Mouse (Mus musculus): ENCODE measurements around the gene Mmp23. TPM values are rescaled to one million over a fixed set of nuclear protein-coding genes. Genes with fewer than 3 reads are reported as not detected.
A peak's percentile ranks its signal among the peaks of the same experiment; 100 is the strongest.

Gene Mmp23
- polyA plus RNA-seq (2012; rRNA removed): 3.4 and 5.4 TPM in 2 replicates
- polyA plus RNA-seq (2014; fragmentation: Nextera tagmentation; extraction: Ambion mirVana): 2.8 TPM in 2 replicates

- TF ChIP-seq EP300 (IDR thresholded peaks at IDR 0.05; ENCODE audit: low read depth): no peak
- TF ChIP-seq CTCF (IDR thresholded peaks at IDR 0.05; ENCODE audit: low read depth): no peak
- H3K9me3 ChIP-seq (ENCODE audit: control insufficient read depth, low read length): no peaks in the 10 kb centered on the region
- H3K27me3 ChIP-seq (ENCODE audit: control insufficient read depth, insufficient read depth, low read length): peaks cover 39% of the 10 kb centered on the region
- WGBS (ENCODE audit: insufficient replicate concordance): 1% methylated on average over 33 of the region's 33 CpGs
- peaks cover 23% of the 10 kb centered on the region for H3K36me3 ChIP-seq (replicated peaks; ENCODE audit: control insufficient read depth, insufficient read depth, low read depth)
- H3K4me2 ChIP-seq (ENCODE audit: low read depth): peak within 1 kb of the TSS; percentile 59
- ATAC-seq (ENCODE audit: insufficient read depth) (no peak), DNase-seq (ENCODE audit: low read depth in 3 of 3, low spot score in 3 of 3) (no peak)
- no peaks in the 10 kb centered on the region for H3K4me1 ChIP-seq (replicated peaks; ENCODE audit: control insufficient read depth in 2 of 2, insufficient read depth in 2 of 2, low read length in 1 of 2)
- peak within 1 kb of the TSS; percentile 5 to 35; a peak in 3 of 4 replicates for H3K4me3 ChIP-seq (ENCODE audit: insufficient read depth in 1 of 2, low read depth in 2 of 2, low read length in 2 of 2)
- H3K27ac ChIP-seq: no peak within 1 kb of the TSS
- no peak within 1 kb of the TSS for H3K9ac ChIP-seq (replicated peaks)
These were observed at the start of gene Mmp23 for GRCm38 (mm10) chr4:155653086-155653450. Gene Mmp23 (minus strand): TSS chr4:155653384.

- no peak overlapping the region for H3K27ac ChIP-seq
- TF ChIP-seq EP300 (IDR thresholded peaks at IDR 0.05; ENCODE audit: low read depth): no peak
- peak; percentile 65 for TF ChIP-seq CTCF (IDR thresholded peaks at IDR 0.05; ENCODE audit: low read depth)
- H3K4me2 ChIP-seq (ENCODE audit: low read depth): no peak overlapping the region
- DNase-seq (ENCODE audit: low read depth in 3 of 3, low spot score in 3 of 3) (no peak), ATAC-seq (ENCODE audit: insufficient read depth) (no peak)
- peaks cover 0 to 5% of the 10 kb centered on the region in 2 experiments; a peak in 2 of 4 replicates for H3K4me1 ChIP-seq (replicated peaks; ENCODE audit: control insufficient read depth in 2 of 2, insufficient read depth in 2 of 2, low read length in 1 of 2)
- H3K27me3 ChIP-seq (ENCODE audit: control insufficient read depth, insufficient read depth, low read length): peaks cover 7% of the 10 kb centered on the region
- no peak overlapping the region for H3K9ac ChIP-seq (replicated peaks)
- no peak overlapping the region for H3K4me3 ChIP-seq (ENCODE audit: insufficient read depth in 1 of 2, low read depth in 2 of 2, low read length in 2 of 2)
- no peaks in the 10 kb centered on the region for H3K36me3 ChIP-seq (replicated peaks; ENCODE audit: control insufficient read depth, insufficient read depth, low read depth)
- H3K9me3 ChIP-seq (ENCODE audit: control insufficient read depth, low read length): no peaks in the 10 kb centered on the region
These were observed 47.2 kb upstream of the Mmp23 start for GRCm38 (mm10) chr4:155700425-155700824.

GRCm38 (mm10) chr4:155696261-155697255 is 43.4 kb upstream of the Mmp23 start:
- ATAC-seq (ENCODE audit: insufficient read depth) (no peak), DNase-seq (ENCODE audit: low read depth in 3 of 3, low spot score in 3 of 3) (no peak)
- H3K36me3 ChIP-seq (replicated peaks; ENCODE audit: control insufficient read depth, insufficient read depth, low read depth): no peaks in the 10 kb centered on the region
- TF ChIP-seq EP300 (IDR thresholded peaks at IDR 0.05; ENCODE audit: low read depth) (no peak), CTCF (IDR thresholded peaks at IDR 0.05; ENCODE audit: low read depth) (no peak)
- 52% methylated on average over 16 of the region's 16 CpGs for WGBS (ENCODE audit: insufficient replicate concordance)
- no peak overlapping the region for H3K4me3 ChIP-seq (ENCODE audit: insufficient read depth in 1 of 2, low read depth in 2 of 2, low read length in 2 of 2)
- no peaks in the 10 kb centered on the region; a peak in 1 of 4 replicates for H3K4me1 ChIP-seq (replicated peaks; ENCODE audit: control insufficient read depth in 2 of 2, insufficient read depth in 2 of 2, low read length in 1 of 2)
- H3K27ac ChIP-seq: no peak overlapping the region
- H3K4me2 ChIP-seq (ENCODE audit: low read depth): no peak overlapping the region
- H3K9ac ChIP-seq (replicated peaks): no peak overlapping the region
- H3K9me3 ChIP-seq (ENCODE audit: control insufficient read depth, low read length): no peaks in the 10 kb centered on the region
- H3K27me3 ChIP-seq (ENCODE audit: control insufficient read depth, insufficient read depth, low read length): peaks cover 30% of the 10 kb centered on the region

GRCm38 (mm10) chr4:155695531-155696062 is 42.4 kb upstream of the Mmp23 start:
- H3K4me3 ChIP-seq (ENCODE audit: insufficient read depth in 1 of 2, low read depth in 2 of 2, low read length in 2 of 2): no peak overlapping the region
- no peaks in the 10 kb centered on the region; a peak in 1 of 4 replicates for H3K4me1 ChIP-seq (replicated peaks; ENCODE audit: control insufficient read depth in 2 of 2, insufficient read depth in 2 of 2, low read length in 1 of 2)
- WGBS (ENCODE audit: insufficient replicate concordance): 68% methylated on average over 4 of the region's 4 CpGs
- no peaks in the 10 kb centered on the region for H3K36me3 ChIP-seq (replicated peaks; ENCODE audit: control insufficient read depth, insufficient read depth, low read depth)
- ATAC-seq (ENCODE audit: insufficient read depth) (no peak), DNase-seq (ENCODE audit: low read depth in 3 of 3, low spot score in 3 of 3) (no peak)
- H3K9me3 ChIP-seq (ENCODE audit: control insufficient read depth, low read length): no peaks in the 10 kb centered on the region
- peaks cover 30% of the 10 kb centered on the region for H3K27me3 ChIP-seq (ENCODE audit: control insufficient read depth, insufficient read depth, low read length)
- TF ChIP-seq CTCF (IDR thresholded peaks at IDR 0.05; ENCODE audit: low read depth): no peak
- TF ChIP-seq EP300 (IDR thresholded peaks at IDR 0.05; ENCODE audit: low read depth): no peak
- H3K4me2 ChIP-seq (ENCODE audit: low read depth): no peak overlapping the region
- H3K9ac ChIP-seq (replicated peaks): no peak overlapping the region
- no peak overlapping the region for H3K27ac ChIP-seq
